Mouse (Mus musculus) activated CD4-positive, CD25-positive, alpha-beta regulatory T cell, adult 4 months (primary cell): ENCODE results near the gene Mgat5b. TPM values are rescaled to one million over a fixed set of nuclear protein-coding genes. Genes with fewer than 3 reads are reported as not detected.

Experiments
- ATAC-seq: one replicate; pipeline ENCODE4 v1.8.0; 2017
- polyA plus RNA-seq, 2 experiments: library from polyadenylated mRNA; unstranded; fragments of 100-300 nt; shearing (Covaris generic); gene quantifications; one replicate each; pipeline ENCODE4 v1.2.1; 2017

Mgat5b gene
- polyA plus RNA-seq, 2 experiments from 2014 or later: not detected

- ATAC-seq: no peak
Observed at GRCm38 (mm10) chr11:116982543-116982942, 63.9 kb downstream of the Mgat5b start.

- no peak for ATAC-seq
Observed at GRCm38 (mm10) chr11:116985504-116986385, 67.1 kb downstream of the Mgat5b start.

- ATAC-seq: no peak
Observed at GRCm38 (mm10) chr11:116988131-116988530, 69.5 kb downstream of the Mgat5b start.

GRCm38 (mm10) chr11:116990231-116990630 lies 71.6 kb downstream of the Mgat5b start:
- ATAC-seq: no peak

DNA sequence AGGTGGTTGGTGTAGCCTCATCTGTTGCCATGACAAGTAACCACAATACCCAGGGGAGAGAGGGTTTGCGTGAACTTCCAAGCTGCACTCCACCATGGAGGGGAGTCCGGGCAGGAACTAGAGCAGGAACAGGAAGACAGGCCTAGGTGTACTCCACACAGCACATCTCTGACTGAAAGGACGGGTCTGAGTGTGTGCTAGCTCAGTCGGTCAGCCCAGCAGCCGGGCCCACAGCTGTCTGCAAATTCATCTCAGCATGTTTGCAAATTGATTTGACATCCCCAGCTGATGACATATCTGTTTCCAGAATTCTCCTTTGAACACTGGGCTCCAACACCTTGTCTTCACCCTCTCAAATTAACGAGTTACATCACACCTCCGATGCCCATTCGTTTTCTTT lies 72.7 kb downstream of the Mgat5b start:
- ATAC-seq: no peak

- no peak for ATAC-seq
Observed at GRCm38 (mm10) chr11:116991964-116992363, 73.3 kb downstream of the Mgat5b start.

DNA sequence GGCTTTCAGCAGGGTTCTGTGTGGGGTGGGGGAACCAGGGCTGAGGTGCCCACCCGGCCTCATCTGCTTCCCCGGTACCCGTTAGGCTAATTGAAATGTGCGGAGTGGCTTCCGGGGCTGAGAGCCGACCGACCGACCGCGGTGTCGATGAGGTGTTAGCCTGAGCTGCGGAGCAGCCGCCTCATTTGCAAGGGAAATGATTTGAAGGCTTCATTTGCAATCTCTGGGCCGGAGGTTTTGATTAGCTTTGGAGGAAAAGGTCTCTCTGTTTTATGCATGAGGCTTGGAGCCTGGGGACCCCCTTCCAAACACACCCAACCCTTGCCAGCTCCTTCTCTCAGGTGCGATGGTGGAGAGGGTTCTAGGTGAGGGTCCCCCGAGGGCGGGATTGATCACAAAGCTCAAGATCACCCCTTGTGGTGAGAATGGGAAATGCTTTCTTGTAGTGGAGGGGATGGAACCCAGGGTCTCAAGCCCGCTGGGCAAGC lies 75.5 kb downstream of the Mgat5b start:
- no peak for ATAC-seq

DNA sequence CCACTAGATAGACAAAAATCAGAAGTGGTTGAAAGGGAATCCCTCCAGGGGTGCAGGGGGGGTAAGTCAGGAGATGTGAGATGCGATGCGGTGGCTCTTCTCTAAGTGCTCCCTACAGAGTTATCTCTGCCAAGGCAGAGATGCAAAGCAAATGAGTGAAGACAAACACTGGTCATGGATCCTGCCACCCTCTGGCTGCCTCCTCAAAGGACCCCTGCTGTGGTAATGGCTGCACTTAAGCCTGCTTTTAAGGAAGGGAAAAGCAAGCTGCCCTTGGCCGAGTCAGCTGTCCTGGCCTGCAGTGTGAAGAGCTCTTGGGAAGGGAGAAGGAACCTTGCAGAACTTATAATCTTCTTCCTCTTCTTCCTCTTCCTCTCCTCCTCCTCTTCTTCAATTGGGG lies 78.3 kb downstream of the Mgat5b start:
- ATAC-seq: no peak

DNA sequence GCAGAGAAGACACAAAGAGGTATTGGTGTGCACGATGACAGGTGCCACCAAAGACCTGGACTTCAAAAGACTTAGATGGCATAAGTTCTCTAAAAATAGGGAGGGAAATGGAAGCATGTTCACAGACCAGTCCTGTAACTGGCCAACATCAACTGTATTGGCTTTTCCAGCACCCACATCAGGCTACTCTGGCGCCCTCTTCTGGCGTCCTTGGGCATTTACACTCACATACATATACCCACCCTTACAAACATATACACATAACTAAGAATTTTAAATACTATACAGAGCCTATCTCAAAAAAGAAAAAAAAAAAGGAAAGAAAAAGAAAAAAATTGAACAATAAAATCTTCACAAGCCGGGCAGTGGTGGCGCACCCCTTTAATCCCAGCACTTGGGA lies 80.3 kb downstream of the Mgat5b start:
- no peak for ATAC-seq

DNA sequence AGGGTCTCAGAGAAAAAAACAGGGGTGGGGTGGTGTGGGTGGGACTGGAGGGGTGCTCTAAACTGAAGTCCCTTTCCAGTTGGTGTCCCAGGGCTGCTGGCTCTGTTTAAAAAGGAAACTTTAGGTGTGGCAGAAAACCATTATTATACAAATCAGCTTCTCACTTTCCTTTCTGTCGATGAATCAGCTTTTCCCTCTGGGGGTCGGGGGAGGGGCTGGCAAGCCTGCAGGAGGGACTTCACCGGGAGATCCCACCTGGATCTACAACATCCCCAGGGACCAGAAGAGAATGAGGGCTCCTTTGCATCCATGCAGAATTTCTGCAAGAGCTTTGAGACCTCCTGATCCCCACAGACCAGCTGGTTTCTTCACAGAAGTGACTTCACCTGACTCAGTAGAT lies 81.6 kb downstream of the Mgat5b start:
- ATAC-seq: no peak

DNA sequence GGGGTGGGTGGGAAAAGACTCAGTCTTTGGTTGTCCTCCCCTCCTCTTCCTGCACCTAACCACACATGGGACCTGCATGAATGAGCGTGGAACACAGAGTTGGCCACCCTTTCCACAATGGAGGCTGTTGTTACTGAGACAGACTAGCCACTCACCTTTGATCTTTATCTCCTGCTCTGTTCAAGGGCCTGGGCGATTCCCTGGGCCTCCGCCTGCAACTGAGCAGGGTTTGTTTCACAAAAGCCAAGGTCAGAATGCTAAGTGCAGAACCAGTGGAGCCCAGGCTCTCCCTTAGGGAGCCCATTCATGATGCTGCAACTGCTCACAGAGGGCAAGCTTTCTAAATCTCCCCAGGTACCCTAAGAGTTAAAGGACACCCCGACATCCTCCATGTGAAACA lies 83.1 kb downstream of the Mgat5b start:
- ATAC-seq: no peak

DNA sequence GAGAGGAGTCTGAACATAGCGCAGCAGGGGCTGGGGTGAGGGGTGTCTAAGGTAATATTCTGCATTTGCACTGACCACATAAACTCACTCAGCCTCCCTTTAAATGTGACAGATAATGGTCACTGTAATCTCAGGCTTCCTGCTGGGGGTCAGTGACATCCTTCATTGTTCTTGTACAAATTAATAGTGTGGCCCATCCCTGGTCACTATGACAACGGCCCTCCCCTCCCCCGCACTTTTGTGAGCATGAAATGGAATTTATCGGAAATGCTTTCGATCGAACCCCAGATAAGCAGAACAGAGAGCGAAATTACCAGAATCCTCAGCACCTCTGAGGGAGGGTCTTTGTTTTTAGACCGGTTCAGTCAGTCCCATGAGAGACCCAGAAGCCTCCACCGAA lies 84.8 kb downstream of the Mgat5b start:
- ATAC-seq: no peak

GRCm38 (mm10) chr11:117004277-117004676 lies 85.6 kb downstream of the Mgat5b start:
- no peak for ATAC-seq

DNA sequence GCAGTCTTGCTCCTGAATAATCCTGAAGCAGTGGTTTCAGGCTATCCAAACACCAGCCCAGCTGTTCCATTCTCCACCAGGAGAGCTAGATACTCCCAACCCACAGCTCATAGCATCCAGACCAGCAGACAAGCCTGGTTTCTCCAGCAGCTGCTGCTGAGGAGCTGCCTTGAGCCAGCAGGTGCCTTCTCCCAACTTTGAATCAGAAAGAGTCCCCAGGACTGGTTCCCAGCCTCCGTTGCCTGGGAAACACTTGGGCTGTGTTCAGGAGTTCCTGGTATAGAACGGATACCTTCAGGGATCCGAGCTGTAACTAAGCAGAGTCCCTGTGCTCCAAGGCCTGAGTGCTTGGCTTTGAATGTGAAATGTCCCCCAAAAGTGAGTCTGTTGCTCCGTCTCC lies 98.8 kb downstream of the Mgat5b start:
- no peak for ATAC-seq

- no peak for ATAC-seq
Observed at GRCm38 (mm10) chr11:117018410-117018809, 99.7 kb downstream of the Mgat5b start.

DNA sequence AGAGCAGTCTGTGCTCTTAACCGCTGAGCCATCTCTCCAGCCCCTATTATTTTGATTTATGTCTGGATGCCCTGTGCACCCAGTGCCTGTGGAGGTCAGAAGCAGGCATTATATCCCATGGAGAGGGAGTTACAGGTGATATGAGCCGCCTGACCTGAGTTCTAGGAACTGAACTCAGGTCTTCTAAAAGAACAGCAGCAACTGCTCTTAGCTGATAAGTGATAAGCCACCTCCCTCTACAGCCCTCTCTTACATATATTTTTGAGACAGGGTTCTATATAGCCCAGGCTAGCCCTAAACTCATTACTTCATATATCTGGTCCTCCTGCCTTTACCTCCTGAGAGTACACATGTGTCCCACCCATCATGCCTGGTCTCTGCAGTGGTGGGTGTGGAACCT lies 102.4 kb downstream of the Mgat5b start:
- no peak for ATAC-seq

DNA sequence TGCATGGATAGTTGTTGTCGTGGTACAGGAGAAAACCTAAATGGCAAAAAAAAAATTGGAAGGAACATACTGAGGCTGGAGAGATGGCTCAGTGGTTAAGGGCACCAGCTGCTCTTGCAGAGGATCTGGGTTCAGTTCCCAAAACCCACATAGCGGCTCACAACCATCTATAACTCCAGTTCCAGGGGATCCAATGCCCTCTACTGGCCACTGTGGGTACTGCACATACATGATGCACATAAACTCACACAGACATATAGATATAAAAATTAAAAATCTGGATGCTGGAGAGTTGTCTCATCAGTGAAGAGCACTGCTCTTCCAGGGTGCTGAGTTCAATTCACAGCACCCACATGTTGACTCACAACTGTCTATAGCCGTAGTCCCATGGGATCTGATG lies 104.9 kb downstream of the Mgat5b start:
- no peak for ATAC-seq

GRCm38 (mm10) chr11:117027681-117028080 lies 109.0 kb downstream of the Mgat5b start:
- no peak for ATAC-seq

DNA sequence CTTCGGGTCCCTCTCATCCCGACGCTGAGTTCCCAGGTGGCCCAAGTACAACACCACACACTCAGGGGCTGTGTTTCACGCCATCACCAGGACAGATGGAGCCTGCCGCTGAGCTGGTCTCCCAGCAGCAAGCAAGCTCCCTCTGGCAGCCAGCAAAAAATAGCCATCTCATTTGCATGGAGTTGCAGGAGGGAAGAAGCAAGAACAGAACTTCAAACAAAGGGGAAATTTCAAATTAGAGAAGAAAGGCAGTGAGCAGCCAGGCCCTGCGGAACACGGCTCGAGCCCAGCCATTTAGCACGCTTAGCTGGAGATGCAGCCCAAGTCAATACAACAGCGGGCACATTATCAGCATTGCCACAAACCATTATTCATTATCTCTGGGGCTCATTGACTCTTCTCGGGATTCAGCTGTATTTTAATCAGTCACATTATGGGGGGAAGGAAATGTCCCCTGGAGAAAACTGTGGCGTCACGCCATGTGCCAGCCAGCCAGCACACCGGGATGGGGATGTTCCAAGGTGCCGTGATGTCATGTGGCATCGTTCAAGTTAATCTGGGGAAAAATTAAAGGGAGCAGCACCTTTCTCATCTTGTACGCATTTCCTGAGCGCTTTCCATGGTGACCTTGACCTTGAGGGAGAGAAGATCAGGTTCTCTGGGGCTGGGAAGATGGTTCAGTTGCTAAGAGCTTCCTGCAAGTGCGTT lies 110.4 kb downstream of the Mgat5b start:
- ATAC-seq: no peak

GRCm38 (mm10) chr11:117029569-117029955 lies 110.9 kb downstream of the Mgat5b start:
- ATAC-seq: no peak

DNA sequence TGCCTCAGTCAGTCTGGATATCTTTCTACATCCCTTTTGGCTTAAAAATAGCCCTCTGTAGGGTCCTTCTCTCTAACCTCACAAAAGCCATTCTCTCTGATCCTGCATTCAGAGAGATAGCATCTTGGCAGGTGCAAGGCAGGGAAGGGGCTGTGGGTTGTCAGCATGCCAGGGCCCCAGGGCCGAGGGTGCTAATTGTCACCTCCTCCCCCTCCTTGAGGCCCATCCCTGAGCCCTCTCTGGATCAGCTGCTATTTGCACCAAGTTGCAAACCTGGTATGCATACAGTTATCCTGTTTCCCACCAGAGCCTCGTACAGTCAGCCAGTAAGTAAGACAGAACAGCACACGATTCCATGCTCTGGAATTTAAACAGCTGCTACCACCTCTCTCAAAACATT lies 111.4 kb downstream of the Mgat5b start:
- ATAC-seq: no peak

DNA sequence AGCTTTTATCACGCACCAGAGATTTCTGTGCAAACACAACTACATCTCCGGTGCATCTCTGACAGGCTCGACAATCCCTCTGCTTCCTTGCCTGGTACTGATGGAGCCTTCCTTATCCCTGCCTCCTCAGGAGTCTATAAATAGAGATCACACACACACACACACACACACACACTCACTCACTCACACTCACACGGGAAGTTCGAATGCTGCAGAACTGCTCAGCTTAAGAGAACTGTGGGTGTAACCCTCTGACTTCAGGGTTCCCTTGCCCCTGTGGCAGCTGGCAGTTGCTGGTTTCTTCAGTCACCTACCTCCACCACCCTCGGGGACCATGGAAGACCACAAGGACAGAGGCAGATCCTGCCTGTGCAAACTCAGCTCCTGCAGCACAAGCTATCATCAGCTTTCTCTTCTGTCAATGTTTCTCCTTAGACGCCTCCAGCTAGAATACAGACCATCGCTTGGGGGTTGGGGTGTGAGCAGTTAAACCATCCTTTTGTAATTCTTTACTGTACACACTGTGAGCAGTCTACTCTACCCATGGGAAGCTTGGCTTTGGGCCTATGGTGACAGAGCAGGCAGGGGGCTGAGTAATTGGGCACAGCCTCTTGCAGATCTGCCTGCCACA lies 111.9 kb downstream of the Mgat5b start:
- ATAC-seq: no peak

GRCm38 (mm10) chr11:117031249-117031648 lies 112.6 kb downstream of the Mgat5b start:
- ATAC-seq: no peak
